Mouse (Mus musculus): ENCODE measurements around the gene Tmem234.

Gene Tmem234

GRCm38 (mm10) chr4:129578466-129578865 is 22.0 kb upstream of the Tmem234 start, which contains the start of gene Fam167b:
Gene Fam167b (minus strand): TSS chr4:129578549.
- DNase-seq (ENCODE audit: inconsistent ontology term): no peak

- DNase-seq (ENCODE audit: inconsistent ontology term): no peak
Measured at GRCm38 (mm10) chr4:129580347-129580746, 20.1 kb upstream of the Tmem234 start.

- DNase-seq (ENCODE audit: inconsistent ontology term): no peak
Measured at GRCm38 (mm10) chr4:129582251-129582650, 18.2 kb upstream of the Tmem234 start.

GRCm38 (mm10) chr4:129584370-129584769 is 16.1 kb upstream of the Tmem234 start:
- no peak for DNase-seq (ENCODE audit: inconsistent ontology term)

GRCm38 (mm10) chr4:129584884-129585608 is 15.4 kb upstream of the Tmem234 start:
- peak; percentile 92 for DNase-seq (ENCODE audit: inconsistent ontology term)

- no peak for DNase-seq (ENCODE audit: inconsistent ontology term)
Measured at GRCm38 (mm10) chr4:129585773-129586172, 14.7 kb upstream of the Tmem234 start.

- no peak for DNase-seq (ENCODE audit: inconsistent ontology term)
Measured at GRCm38 (mm10) chr4:129586943-129587342, 13.5 kb upstream of the Tmem234 start.

- DNase-seq (ENCODE audit: inconsistent ontology term): no peak
Measured at GRCm38 (mm10) chr4:129588865-129589264, 11.6 kb upstream of the Tmem234 start.

GRCm38 (mm10) chr4:129608426-129609025 is 8.1 kb downstream of the Tmem234 start:
- peak; percentile 59 for DNase-seq (ENCODE audit: inconsistent ontology term)

GRCm38 (mm10) chr4:129609139-129609631 is 8.7 kb downstream of the Tmem234 start:
- no peak for DNase-seq (ENCODE audit: inconsistent ontology term)

GRCm38 (mm10) chr4:129610026-129610425 is 9.6 kb downstream of the Tmem234 start:
- DNase-seq (ENCODE audit: inconsistent ontology term): no peak

GRCm38 (mm10) chr4:129610472-129610871 is 10.0 kb downstream of the Tmem234 start:
- no peak for DNase-seq (ENCODE audit: inconsistent ontology term)

GRCm38 (mm10) chr4:129614093-129614492 is 13.6 kb downstream of the Tmem234 start, which contains the start of gene Dcdc2b:
Gene Dcdc2b (minus strand): TSS chr4:129614257.
- no peak for DNase-seq (ENCODE audit: inconsistent ontology term)

- DNase-seq (ENCODE audit: inconsistent ontology term): no peak
Measured at GRCm38 (mm10) chr4:129615801-129616290, 15.4 kb downstream of the Tmem234 start.

GRCm38 (mm10) chr4:129616631-129617030 is 16.2 kb downstream of the Tmem234 start:
- no peak for DNase-seq (ENCODE audit: inconsistent ontology term)

GRCm38 (mm10) chr4:129617121-129617641 is 16.7 kb downstream of the Tmem234 start:
- DNase-seq (ENCODE audit: inconsistent ontology term): no peak

- DNase-seq (ENCODE audit: inconsistent ontology term): no peak
Measured at GRCm38 (mm10) chr4:129618031-129618430, 17.6 kb downstream of the Tmem234 start.

GRCm38 (mm10) chr4:129618786-129619691 is 18.6 kb downstream of the Tmem234 start, which contains the start of gene Iqcc:
Gene Iqcc (minus strand): TSS chr4:129619099.
- peak; percentile 94 for DNase-seq (ENCODE audit: inconsistent ontology term)

GRCm38 (mm10) chr4:129620419-129621282 is 20.2 kb downstream of the Tmem234 start:
- DNase-seq (ENCODE audit: inconsistent ontology term): no peak

- DNase-seq (ENCODE audit: inconsistent ontology term): no peak
Measured at GRCm38 (mm10) chr4:129621283-129621841, 20.9 kb downstream of the Tmem234 start.
